Mouse (Mus musculus) stomach, postnatal 0 days (tissue): ENCODE measurements around the gene Plcl1.

Experiments used
- CTCF ChIP-seq: IDR thresholded peaks from 2 replicates; pipeline ENCODE4 v1.5.1; 2016; ENCODE audit warnings: antibody characterized with exemption, low read depth, mild to moderate bottlenecking, moderate library complexity
- EP300 ChIP-seq: optimal IDR thresholded peaks from 2 replicates; pipeline ENCODE3; 2016; ENCODE audit warnings: antibody characterized with exemption

DNA sequence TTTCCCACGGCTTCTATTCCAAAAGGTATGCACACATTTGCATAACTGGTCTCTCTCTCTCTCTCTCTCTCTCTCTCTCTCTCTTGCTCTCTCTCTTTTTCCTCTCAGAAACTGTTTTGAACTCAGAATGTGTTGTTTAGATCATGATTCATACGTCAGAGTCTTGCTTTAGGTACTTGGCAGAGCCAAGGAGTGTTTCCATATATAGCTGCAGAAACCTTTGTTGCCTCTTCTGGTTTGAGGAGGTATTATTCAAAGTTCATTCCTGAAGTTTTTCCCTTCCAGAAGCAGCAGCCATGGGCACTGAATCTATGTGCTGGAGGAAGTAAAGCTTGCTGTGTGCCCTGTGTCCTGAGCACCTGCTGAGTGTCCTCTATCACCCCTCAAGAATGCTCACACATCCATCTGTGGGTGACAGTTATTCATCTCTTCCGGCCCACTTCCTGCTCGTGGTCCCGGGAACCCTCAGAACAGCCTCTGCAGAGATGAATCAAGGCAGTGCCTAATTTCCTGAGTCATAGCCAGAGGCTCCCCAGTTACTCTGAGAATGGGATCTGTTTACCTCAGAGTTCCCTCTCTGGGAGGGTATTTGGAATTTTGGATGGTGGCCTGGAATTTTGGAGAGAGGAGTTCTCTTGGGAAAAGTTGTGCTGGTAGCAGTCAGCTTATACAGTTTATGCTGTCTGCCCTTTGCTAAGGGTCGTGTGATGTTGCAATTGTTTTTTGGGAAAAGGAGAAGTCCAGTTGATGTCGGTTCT is 123.0 kb downstream of the Plcl1 start:
- no peak for TF ChIP-seq CTCF
- no peak for TF ChIP-seq EP300
